Comparison of ENCODE assay signal across 9 mouse cellular contexts in genomic region chr11:89696431-89697403, GRCm38 (mm10).
DNase-seq lines count a peak whose midpoint lies in the region; ATAC-seq lines count a peak whose summit lies in the region.
"Had no signal": no experiment of that assay in that cellular context is flagged by ENCODE, and none has a peak within 500 bp of the region (broad histone marks: within the 10 kb centered on the region; RNA-seq: fewer than 3 reads in every experiment).

No protein-coding gene starts in this region.

- WGBS in embryonic facial prominence, embryonic 10.5 days = 52% methylated on average over 18 of the region's 18 CpGs
- 19% methylated on average over 18 of the region's 18 CpGs for WGBS in hindbrain, embryonic 16.5 days
- 20% methylated on average over 18 of the region's 18 CpGs for WGBS in neural tube, embryonic 15.5 days

- H3K9me3 ChIP-seq in embryonic facial prominence, embryonic 10.5 days = no peaks in the 10 kb centered on the region
- no peaks in the 10 kb centered on the region for H3K9me3 ChIP-seq in hindbrain, embryonic 16.5 days (ENCODE audit: control insufficient read depth, low read length)
- H3K9me3 ChIP-seq in neural tube, embryonic 15.5 days (replicated peaks) = no peaks in the 10 kb centered on the region

- peak; percentile 32 to 46 for DNase-seq in layer of hippocampus, postnatal 10 days (ENCODE audit: low spot score in 2 of 2)
- no peak for DNase-seq in layer of hippocampus, adult 11-12 months (ENCODE audit: low spot score)
- peak; percentile 56 for DNase-seq in embryonic facial prominence, embryonic 10.5 days (ENCODE audit: low spot score)
- DNase-seq in thymus, postnatal 25 days = no peak
- DNase-seq in cerebellum, adult 18-20 months = no peak

- H3K36me3 ChIP-seq in embryonic facial prominence, embryonic 10.5 days (replicated peaks) = no peaks in the 10 kb centered on the region
- H3K36me3 ChIP-seq in hindbrain, embryonic 16.5 days (ENCODE audit: control insufficient read depth, insufficient read depth, low read length) = no peaks in the 10 kb centered on the region
- no peaks in the 10 kb centered on the region for H3K36me3 ChIP-seq in neural tube, embryonic 15.5 days

- H3K27me3 ChIP-seq in embryonic facial prominence, embryonic 10.5 days (replicated peaks; ENCODE audit: low read depth, poor library complexity, severe bottlenecking) = peaks cover 5% of the 10 kb centered on the region; the same call in 1 of the 2 replicates
- no peaks in the 10 kb centered on the region for H3K27me3 ChIP-seq in hindbrain, embryonic 16.5 days (replicated peaks; ENCODE audit: control insufficient read depth, insufficient read depth, low read length)
- 0 out of 2 replicates have a peak, but pooled peaks cover 5% of the 10 kb centered on the region for H3K27me3 ChIP-seq in neural tube, embryonic 15.5 days (replicated peaks)

- peak; percentile 88 for ATAC-seq in hindbrain, embryonic 16.5 days
- ATAC-seq in neural tube, embryonic 15.5 days (ENCODE audit: low FRiP score) = peak; percentile 53; the same call in 1 of the 2 replicates
- ATAC-seq in megakaryocyte-erythroid progenitor cell, adult 5-6 weeks (replicated peaks; ENCODE audit: low FRiP score, low TSS enrichment, poor library complexity, severe bottlenecking) = no peak
- ATAC-seq: activated CD4-positive, CD25-positive, alpha-beta regulatory T cell, adult 4 months had no signal

- peak overlapping the region; percentile 35; the same call in 1 of the 2 replicates for H3K4me3 ChIP-seq in embryonic facial prominence, embryonic 10.5 days
- peak overlapping the region; percentile 29 for H3K4me3 ChIP-seq in hindbrain, embryonic 16.5 days (ENCODE audit: low read length)
- H3K4me3 ChIP-seq in neural tube, embryonic 15.5 days (replicated peaks) = peak overlapping the region; percentile 29

- H3K27ac ChIP-seq in embryonic facial prominence, embryonic 10.5 days (replicated peaks) = peak overlapping the region; percentile 54; the same call in 1 of the 2 replicates
- H3K27ac ChIP-seq in hindbrain, embryonic 16.5 days (ENCODE audit: low read depth, low read length) = no peak overlapping the region
- no peak overlapping the region; the same call in 1 of the 2 replicates for H3K27ac ChIP-seq in neural tube, embryonic 15.5 days (replicated peaks)

- no peak overlapping the region for H3K9ac ChIP-seq in hindbrain, embryonic 16.5 days (ENCODE audit: low read depth, low read length)
- H3K9ac ChIP-seq in neural tube, embryonic 15.5 days (replicated peaks) = peak overlapping the region; percentile 17; the same call in 1 of the 2 replicates

- H3K4me2 ChIP-seq in hindbrain, embryonic 16.5 days (ENCODE audit: low read length) = peak overlapping the region; percentile 59
- H3K4me2 ChIP-seq in neural tube, embryonic 15.5 days = peak overlapping the region; percentile 54

- peaks cover 15% of the 10 kb centered on the region for H3K4me1 ChIP-seq in embryonic facial prominence, embryonic 10.5 days
- peaks cover 5% of the 10 kb centered on the region; the same call in 1 of the 2 replicates for H3K4me1 ChIP-seq in hindbrain, embryonic 16.5 days (ENCODE audit: control insufficient read depth, insufficient read depth, low read depth, low read length)
- H3K4me1 ChIP-seq in neural tube, embryonic 15.5 days = peaks cover 11% of the 10 kb centered on the region; the same call in 1 of the 2 replicates

Comparison
In these comparisons a context has a peak if more than half of its experiments do, and no peak if none do; other contexts are left out.
1. DNase-seq: peak in layer of hippocampus, postnatal 10 days (2 of 2) and embryonic facial prominence, embryonic 10.5 days (single experiment); none in layer of hippocampus, adult 11-12 months (single experiment), thymus, postnatal 25 days (single experiment) and cerebellum, adult 18-20 months (0 of 2).
2. Peak in every context shown above with its lines, with median percentiles within 50 percentile points of each other: H3K4me3 ChIP-seq.